Mouse (Mus musculus): ENCODE data around the gene Slc6a18. TPM values are rescaled to one million over a fixed set of nuclear protein-coding genes. Genes with fewer than 3 reads are reported as not detected.

The Slc6a18 gene
- polyA plus RNA-seq, 1 experiment from 2014 or later: not detected

DNA sequence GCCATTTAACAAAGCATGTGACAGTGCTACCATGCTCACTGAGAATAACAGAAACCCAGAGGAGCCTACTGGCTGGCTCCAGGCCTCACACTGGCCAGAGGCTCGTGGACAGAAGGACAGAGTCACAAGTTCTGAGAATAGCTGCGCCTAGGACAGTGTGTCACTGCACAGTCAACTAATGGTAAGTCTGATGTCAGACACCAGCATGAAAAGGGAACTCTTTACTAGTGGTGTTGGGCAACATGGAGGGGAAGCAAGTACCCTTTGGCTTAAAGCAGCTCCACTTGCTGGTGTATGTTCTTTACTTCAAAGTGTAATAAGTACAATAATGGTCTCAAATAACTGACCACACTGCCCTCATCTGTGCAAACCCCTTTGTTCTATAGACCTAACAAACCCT, 15.5 kb upstream of the Slc6a18 start:
- H3K9ac ChIP-seq (ENCODE audit: low read depth, low read length): no peak overlapping the region
- 0 out of 2 replicates have a peak, but pooled peaks cover 6% of the 10 kb centered on the region for H3K4me1 ChIP-seq (ENCODE audit: control insufficient read depth, insufficient read depth, low read length)
- WGBS: 60% methylated on average over 2 of the region's 2 CpGs
- no peak overlapping the region for H3K27ac ChIP-seq (ENCODE audit: low read length)
- H3K4me3 ChIP-seq (ENCODE audit: low read length): no peak overlapping the region
- no peaks in the 10 kb centered on the region for H3K36me3 ChIP-seq (ENCODE audit: control insufficient read depth, insufficient read depth, low read length)
- H3K27me3 ChIP-seq (replicated peaks; ENCODE audit: control insufficient read depth, insufficient read depth, low read length): no peaks in the 10 kb centered on the region
- no peak overlapping the region for H3K4me2 ChIP-seq (ENCODE audit: low read depth, low read length)
- ATAC-seq: no peak
- H3K9me3 ChIP-seq (ENCODE audit: control insufficient read depth, low read length): no peaks in the 10 kb centered on the region

DNA sequence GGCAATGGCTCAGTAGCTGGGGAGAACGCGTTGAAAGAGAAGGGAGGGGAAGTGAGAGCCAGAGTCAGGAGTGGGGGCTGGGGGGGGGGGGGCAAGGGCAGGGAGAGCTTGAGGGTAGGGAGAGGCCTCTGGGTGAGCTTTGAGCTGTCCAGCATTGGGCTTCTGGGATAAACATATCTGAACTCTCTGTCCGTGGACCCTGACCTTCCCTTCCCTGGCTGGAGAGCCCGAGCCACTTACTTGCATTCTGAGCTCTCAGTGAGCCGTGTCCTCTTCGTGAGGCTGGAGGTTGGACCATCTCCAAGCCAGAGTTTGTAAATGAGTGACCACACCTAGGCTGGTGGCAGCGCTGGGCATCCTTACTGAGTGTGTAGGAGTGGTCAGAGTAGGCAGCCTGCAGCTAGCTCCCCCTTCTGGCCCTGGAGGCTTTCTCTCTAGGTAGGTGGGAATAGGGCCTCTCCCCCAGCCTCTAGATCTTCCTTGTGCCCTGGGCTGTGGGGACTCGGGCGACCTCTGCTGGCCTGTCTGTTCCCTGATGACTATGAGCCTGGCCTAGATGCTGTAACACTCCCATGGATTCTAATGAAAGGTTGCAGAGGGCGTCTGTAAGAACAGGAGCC, 14.5 kb upstream of the Slc6a18 start:
- WGBS: 30% methylated on average over 10 of the region's 10 CpGs
- H3K27me3 ChIP-seq (replicated peaks; ENCODE audit: control insufficient read depth, insufficient read depth, low read length): no peaks in the 10 kb centered on the region
- no peak overlapping the region for H3K27ac ChIP-seq (ENCODE audit: low read length)
- no peak overlapping the region for H3K9ac ChIP-seq (ENCODE audit: low read depth, low read length)
- H3K4me1 ChIP-seq (ENCODE audit: control insufficient read depth, insufficient read depth, low read length): 0 out of 2 replicates have a peak, but pooled peaks cover 5% of the 10 kb centered on the region
- peak; percentile 58 for ATAC-seq
- no peaks in the 10 kb centered on the region for H3K9me3 ChIP-seq (ENCODE audit: control insufficient read depth, low read length)
- no peak overlapping the region for H3K4me3 ChIP-seq (ENCODE audit: low read length)
- H3K4me2 ChIP-seq (ENCODE audit: low read depth, low read length): no peak overlapping the region
- no peaks in the 10 kb centered on the region for H3K36me3 ChIP-seq (ENCODE audit: control insufficient read depth, insufficient read depth, low read length)

DNA sequence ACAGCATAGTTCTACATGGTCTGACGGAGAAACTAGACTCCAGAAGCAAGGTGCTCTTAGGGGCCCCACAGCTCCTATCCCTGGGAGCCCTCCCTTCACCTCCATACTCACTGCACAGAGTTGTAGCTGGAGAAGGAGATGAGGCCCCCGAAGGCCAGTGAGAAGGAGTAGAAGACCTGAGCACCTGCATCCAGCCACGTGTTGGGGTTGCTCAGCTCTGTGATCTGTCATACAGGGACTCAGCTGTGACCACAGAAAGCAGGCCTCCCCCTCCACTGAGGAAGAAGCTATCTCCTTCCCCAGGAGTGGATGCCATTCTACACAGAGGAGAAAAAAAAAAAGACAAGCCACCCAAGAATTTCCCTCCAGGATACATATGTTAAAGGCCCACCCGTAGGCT, 11.1 kb upstream of the Slc6a18 start:
- Histone ChIP-seq H3K9ac (ENCODE audit: low read depth, low read length) (no peak overlapping the region), H3K27me3 (replicated peaks; ENCODE audit: control insufficient read depth, insufficient read depth, low read length) (no peaks in the 10 kb centered on the region), H3K4me3 (ENCODE audit: low read length) (no peak overlapping the region), H3K4me2 (ENCODE audit: low read depth, low read length) (no peak overlapping the region), H3K36me3 (ENCODE audit: control insufficient read depth, insufficient read depth, low read length) (no peaks in the 10 kb centered on the region), H3K9me3 (ENCODE audit: control insufficient read depth, low read length) (no peaks in the 10 kb centered on the region), H3K4me1 (ENCODE audit: control insufficient read depth, insufficient read depth, low read length) (no peaks in the 10 kb centered on the region), H3K27ac (ENCODE audit: low read length) (no peak overlapping the region)
- no peak for ATAC-seq
- WGBS: 72% methylated on average over 4 of the region's 4 CpGs

DNA sequence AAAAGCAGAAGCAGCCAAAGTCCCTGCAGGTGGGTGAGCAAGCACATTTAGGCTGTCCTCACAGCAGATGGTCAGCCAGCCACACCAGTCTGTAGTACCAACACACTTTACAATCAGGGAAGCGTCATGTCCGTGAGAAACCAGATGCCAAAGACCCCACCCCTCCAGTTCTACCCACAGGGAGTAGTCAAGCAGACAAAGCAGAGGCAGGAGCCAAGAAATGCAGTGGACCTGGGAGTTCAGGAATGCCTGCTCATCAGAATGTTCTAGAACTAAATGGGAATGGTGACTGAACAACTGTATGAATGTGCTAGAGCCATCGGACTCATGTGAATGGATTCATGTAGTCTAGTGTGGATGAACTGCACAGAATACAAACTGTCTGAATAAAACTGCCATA, 9.8 kb upstream of the Slc6a18 start:
- Histone ChIP-seq H3K4me2 (ENCODE audit: low read depth, low read length) (no peak overlapping the region), H3K27ac (ENCODE audit: low read length) (no peak overlapping the region), H3K27me3 (replicated peaks; ENCODE audit: control insufficient read depth, insufficient read depth, low read length) (no peaks in the 10 kb centered on the region), H3K4me3 (ENCODE audit: low read length) (no peak overlapping the region), H3K9me3 (ENCODE audit: control insufficient read depth, low read length) (no peaks in the 10 kb centered on the region), H3K9ac (ENCODE audit: low read depth, low read length) (no peak overlapping the region), H3K4me1 (ENCODE audit: control insufficient read depth, insufficient read depth, low read length) (no peaks in the 10 kb centered on the region), H3K36me3 (ENCODE audit: control insufficient read depth, insufficient read depth, low read length) (no peaks in the 10 kb centered on the region)
- no peak for ATAC-seq
- 53% methylated on average over 3 of the region's 3 CpGs for WGBS

DNA sequence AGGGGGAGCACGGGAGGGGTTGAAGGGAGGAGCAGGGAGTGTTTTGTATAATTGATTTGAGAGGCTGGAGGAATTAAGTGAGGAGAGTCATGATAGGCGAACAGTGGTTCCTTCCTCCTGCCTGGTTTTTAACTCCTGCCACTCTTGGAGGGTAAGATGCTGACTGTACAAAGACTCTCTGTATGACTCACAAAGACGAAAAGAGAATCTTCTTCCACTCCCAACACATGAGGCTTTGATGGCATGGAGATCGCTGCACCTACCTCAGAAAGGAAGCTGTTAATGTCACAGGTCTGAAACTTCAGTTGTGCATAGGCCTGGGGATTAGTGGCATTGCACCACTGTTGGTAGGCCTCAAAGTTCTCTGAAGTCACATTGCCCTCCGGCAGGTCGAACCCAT, 7.7 kb upstream of the Slc6a18 start:
- Histone ChIP-seq H3K4me3 (ENCODE audit: low read length) (no peak overlapping the region), H3K9ac (ENCODE audit: low read depth, low read length) (no peak overlapping the region), H3K36me3 (ENCODE audit: control insufficient read depth, insufficient read depth, low read length) (no peaks in the 10 kb centered on the region), H3K4me2 (ENCODE audit: low read depth, low read length) (no peak overlapping the region), H3K9me3 (ENCODE audit: control insufficient read depth, low read length) (no peaks in the 10 kb centered on the region), H3K4me1 (ENCODE audit: control insufficient read depth, insufficient read depth, low read length) (peaks cover 2% of the 10 kb centered on the region; the same call in 1 of the 2 replicates), H3K27me3 (replicated peaks; ENCODE audit: control insufficient read depth, insufficient read depth, low read length) (no peaks in the 10 kb centered on the region), H3K27ac (ENCODE audit: low read length) (no peak overlapping the region)
- WGBS: 79% methylated on average over 6 of the region's 6 CpGs
- ATAC-seq: no peak

DNA sequence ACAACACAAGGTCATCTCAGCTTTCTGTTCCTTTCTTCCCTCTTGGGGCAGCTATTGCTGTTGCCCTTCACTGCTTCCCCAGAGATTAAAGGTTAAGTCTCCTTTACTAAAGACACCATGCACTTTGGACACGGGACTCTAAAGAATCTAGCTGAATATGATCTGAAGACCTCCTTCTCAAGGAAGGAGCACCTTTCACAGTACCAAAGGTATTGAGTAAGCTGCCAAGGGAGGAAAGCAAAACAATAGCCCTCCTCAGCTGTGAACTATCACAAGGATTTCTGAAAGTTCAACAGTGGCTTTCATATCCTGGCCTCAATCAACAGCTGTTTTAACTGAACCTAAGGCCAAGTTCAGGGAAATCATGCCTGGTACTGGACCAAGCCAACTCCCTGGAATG, 6.6 kb upstream of the Slc6a18 start:
- 66% methylated on average over 1 of the region's 1 CpGs for WGBS
- no peak for ATAC-seq
- H3K9me3 ChIP-seq (ENCODE audit: control insufficient read depth, low read length): no peaks in the 10 kb centered on the region
- no peaks in the 10 kb centered on the region for H3K36me3 ChIP-seq (ENCODE audit: control insufficient read depth, insufficient read depth, low read length)
- no peak overlapping the region for H3K27ac ChIP-seq (ENCODE audit: low read length)
- H3K4me2 ChIP-seq (ENCODE audit: low read depth, low read length): no peak overlapping the region
- H3K4me3 ChIP-seq (ENCODE audit: low read length): no peak overlapping the region
- no peak overlapping the region for H3K9ac ChIP-seq (ENCODE audit: low read depth, low read length)
- H3K27me3 ChIP-seq (replicated peaks; ENCODE audit: control insufficient read depth, insufficient read depth, low read length): no peaks in the 10 kb centered on the region
- H3K4me1 ChIP-seq (ENCODE audit: control insufficient read depth, insufficient read depth, low read length): peaks cover 7% of the 10 kb centered on the region; the same call in 1 of the 2 replicates

DNA sequence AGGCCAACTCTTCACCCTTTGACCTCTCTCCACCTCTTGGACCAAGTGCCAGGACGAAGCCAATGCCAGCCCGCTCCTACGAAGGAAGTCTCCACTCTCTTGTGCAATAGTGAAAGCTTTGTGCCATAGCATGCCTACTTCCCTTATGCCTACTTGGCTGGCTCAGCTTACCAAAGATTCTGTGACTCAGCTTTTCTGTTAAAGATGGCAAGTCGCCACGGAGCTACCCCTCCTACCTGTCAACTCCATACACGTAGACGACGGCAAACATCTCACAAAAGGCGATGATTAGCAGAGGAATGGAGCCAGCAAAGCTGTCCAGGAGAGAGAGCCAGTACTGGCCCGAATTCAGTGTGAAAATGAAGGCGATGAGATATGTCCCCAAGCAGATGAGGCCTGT, 5.9 kb upstream of the Slc6a18 start:
- WGBS: 86% methylated on average over 11 of the region's 11 CpGs
- H3K4me1 ChIP-seq (ENCODE audit: control insufficient read depth, insufficient read depth, low read length): peaks cover 7% of the 10 kb centered on the region; the same call in 1 of the 2 replicates
- no peak overlapping the region for H3K4me2 ChIP-seq (ENCODE audit: low read depth, low read length)
- H3K27ac ChIP-seq (ENCODE audit: low read length): no peak overlapping the region
- H3K36me3 ChIP-seq (ENCODE audit: control insufficient read depth, insufficient read depth, low read length): no peaks in the 10 kb centered on the region
- no peaks in the 10 kb centered on the region for H3K27me3 ChIP-seq (replicated peaks; ENCODE audit: control insufficient read depth, insufficient read depth, low read length)
- no peaks in the 10 kb centered on the region for H3K9me3 ChIP-seq (ENCODE audit: control insufficient read depth, low read length)
- no peak for ATAC-seq
- no peak overlapping the region for H3K9ac ChIP-seq (ENCODE audit: low read depth, low read length)
- H3K4me3 ChIP-seq (ENCODE audit: low read length): no peak overlapping the region

DNA sequence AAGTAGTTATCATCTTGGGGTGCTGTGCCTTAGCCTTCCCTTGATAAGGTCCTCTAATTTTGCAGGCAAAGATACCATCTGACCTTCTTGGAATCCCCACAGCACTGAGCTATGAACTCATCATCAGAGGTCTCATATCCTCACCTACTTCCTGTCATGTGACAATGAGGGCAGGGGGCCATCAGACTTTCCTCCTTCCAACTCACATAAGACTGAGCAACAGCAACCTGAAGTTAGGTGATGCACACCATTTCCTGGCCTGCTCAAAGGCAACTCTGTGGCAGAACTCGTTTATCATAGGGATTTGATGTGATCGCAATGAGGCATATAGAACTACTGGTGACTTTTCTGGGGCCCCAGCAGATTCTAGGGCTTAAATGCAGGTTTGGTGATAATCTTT, 4.4 kb upstream of the Slc6a18 start:
- H3K4me3 ChIP-seq (ENCODE audit: low read length): no peak overlapping the region
- WGBS: 82% methylated on average over 2 of the region's 2 CpGs
- ATAC-seq: no peak
- H3K27me3 ChIP-seq (replicated peaks; ENCODE audit: control insufficient read depth, insufficient read depth, low read length): no peaks in the 10 kb centered on the region
- no peak overlapping the region for H3K4me2 ChIP-seq (ENCODE audit: low read depth, low read length)
- H3K36me3 ChIP-seq (ENCODE audit: control insufficient read depth, insufficient read depth, low read length): no peaks in the 10 kb centered on the region
- H3K9me3 ChIP-seq (ENCODE audit: control insufficient read depth, low read length): no peaks in the 10 kb centered on the region
- no peak overlapping the region for H3K9ac ChIP-seq (ENCODE audit: low read depth, low read length)
- H3K4me1 ChIP-seq (ENCODE audit: control insufficient read depth, insufficient read depth, low read length): peaks cover 7% of the 10 kb centered on the region; the same call in 1 of the 2 replicates
- H3K27ac ChIP-seq (ENCODE audit: low read length): no peak overlapping the region

DNA sequence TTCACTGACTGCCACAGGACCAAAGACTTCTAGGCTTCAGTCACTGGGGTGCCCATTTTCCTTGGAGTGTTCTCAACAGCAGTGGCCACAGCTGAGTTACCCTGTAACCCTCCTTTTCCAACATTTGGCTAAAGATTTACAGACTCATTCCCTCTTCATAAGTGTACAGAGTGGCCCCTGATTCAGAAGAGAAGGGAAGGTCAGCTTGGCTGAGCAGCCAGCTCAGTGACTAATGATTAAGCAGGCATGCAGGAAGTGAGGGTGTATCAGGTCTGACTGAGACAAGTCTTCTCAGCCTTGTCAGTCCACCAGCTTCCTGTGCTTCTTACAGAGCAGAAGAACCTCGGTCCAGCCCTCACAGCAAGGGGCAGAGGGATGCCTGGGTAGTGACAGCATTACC, 2.6 kb upstream of the Slc6a18 start:
- H3K9me3 ChIP-seq (ENCODE audit: control insufficient read depth, low read length): no peaks in the 10 kb centered on the region
- H3K27me3 ChIP-seq (replicated peaks; ENCODE audit: control insufficient read depth, insufficient read depth, low read length): no peaks in the 10 kb centered on the region
- H3K36me3 ChIP-seq (ENCODE audit: control insufficient read depth, insufficient read depth, low read length): no peaks in the 10 kb centered on the region
- H3K4me3 ChIP-seq (ENCODE audit: low read length): no peak overlapping the region
- H3K27ac ChIP-seq (ENCODE audit: low read length): peak overlapping the region; percentile 73
- WGBS: 18% methylated on average over 1 of the region's 1 CpGs
- H3K4me1 ChIP-seq (ENCODE audit: control insufficient read depth, insufficient read depth, low read length): peaks cover 7% of the 10 kb centered on the region; the same call in 1 of the 2 replicates
- H3K9ac ChIP-seq (ENCODE audit: low read depth, low read length): no peak overlapping the region
- peak; percentile 87 for ATAC-seq
- no peak overlapping the region for H3K4me2 ChIP-seq (ENCODE audit: low read depth, low read length)

DNA sequence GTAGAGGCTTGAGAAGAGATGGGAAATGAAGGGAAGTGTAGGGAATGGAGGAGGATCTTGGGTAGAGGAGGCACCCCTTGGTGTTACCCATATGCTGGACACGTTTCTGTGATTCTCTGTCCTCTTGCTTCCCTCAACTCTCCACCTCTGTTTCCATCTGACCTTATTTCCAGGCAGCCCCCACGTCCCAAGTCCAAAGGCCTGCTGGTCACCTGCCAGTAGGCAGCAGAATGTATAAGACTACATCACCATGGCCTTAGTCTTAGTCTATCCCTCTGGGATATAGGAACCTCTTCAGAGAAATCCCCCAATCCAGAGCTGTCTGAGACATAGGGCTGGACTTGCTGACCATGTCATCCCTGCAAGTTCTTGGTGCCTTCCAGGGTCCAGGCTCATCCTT, 1.5 kb upstream of the Slc6a18 start:
- WGBS: 80% methylated on average over 2 of the region's 2 CpGs
- Histone ChIP-seq H3K27ac (ENCODE audit: low read length) (no peak overlapping the region), H3K9ac (ENCODE audit: low read depth, low read length) (no peak overlapping the region), H3K27me3 (replicated peaks; ENCODE audit: control insufficient read depth, insufficient read depth, low read length) (no peaks in the 10 kb centered on the region), H3K4me2 (ENCODE audit: low read depth, low read length) (no peak overlapping the region), H3K4me3 (ENCODE audit: low read length) (no peak overlapping the region), H3K36me3 (ENCODE audit: control insufficient read depth, insufficient read depth, low read length) (no peaks in the 10 kb centered on the region), H3K4me1 (ENCODE audit: control insufficient read depth, insufficient read depth, low read length) (peaks cover 7% of the 10 kb centered on the region; the same call in 1 of the 2 replicates), H3K9me3 (ENCODE audit: control insufficient read depth, low read length) (no peaks in the 10 kb centered on the region)
- ATAC-seq: no peak
